In genomic region chr6:116386506-116386905, GRCm38 (mm10) we compare ENCODE assay signal across 18 mouse cellular contexts. TPM values are rescaled to one million over a fixed set of nuclear protein-coding genes. Genes with fewer than 3 reads are reported as not detected.
DNase-seq lines count a peak whose midpoint lies in the region; ATAC-seq and TF ChIP-seq lines count a peak whose summit lies in the region.
"Had no signal": no experiment of that assay in that cellular context is flagged by ENCODE, and none has a peak within 500 bp of the region (broad histone marks: within the 10 kb centered on the region; RNA-seq: fewer than 3 reads in every experiment).

No protein-coding gene starts in this region.

- H3K9me3 ChIP-seq in kidney, postnatal 0 days (replicated peaks; ENCODE audit: low read length), result no peaks in the 10 kb centered on the region
- H3K9me3 ChIP-seq in hindbrain, embryonic 13.5 days, result no peaks in the 10 kb centered on the region
- H3K9me3 ChIP-seq in midbrain, embryonic 15.5 days, result no peaks in the 10 kb centered on the region
- H3K9me3 ChIP-seq: embryonic facial prominence, embryonic 12.5 days; heart, embryonic 15.5 days; liver, embryonic 15.5 days had no signal

- WGBS in kidney, postnatal 0 days, result 59% methylated on average over 3 of the region's 3 CpGs
- WGBS in hindbrain, embryonic 13.5 days, result 26% methylated on average over 3 of the region's 3 CpGs
- 28% methylated on average over 3 of the region's 3 CpGs for WGBS in midbrain, embryonic 15.5 days

- ATAC-seq in kidney, postnatal 0 days (replicated peaks; ENCODE audit: low FRiP score, low read depth), result no peak
- no peak for ATAC-seq in hindbrain, embryonic 13.5 days (ENCODE audit: low FRiP score)
- no peak for ATAC-seq in midbrain, embryonic 15.5 days (replicated peaks)

- H3K36me3 ChIP-seq in kidney, postnatal 0 days (ENCODE audit: insufficient read depth, low read length), result no peaks in the 10 kb centered on the region
- H3K36me3 ChIP-seq in hindbrain, embryonic 13.5 days, result no peaks in the 10 kb centered on the region
- no peaks in the 10 kb centered on the region for H3K36me3 ChIP-seq in midbrain, embryonic 15.5 days (replicated peaks)
- H3K36me3 ChIP-seq: embryonic facial prominence, embryonic 12.5 days; heart, embryonic 15.5 days had no signal

- no peak for TF ChIP-seq CTCF in kidney, postnatal 0 days (IDR thresholded peaks at IDR 0.05; ENCODE audit: low read depth)

- H3K4me3 ChIP-seq in kidney, postnatal 0 days (replicated peaks; ENCODE audit: low read depth, low read length), result no peak overlapping the region
- peak overlapping the region; percentile 23 for H3K4me3 ChIP-seq in hindbrain, embryonic 13.5 days
- no peak overlapping the region for H3K4me3 ChIP-seq in midbrain, embryonic 15.5 days
- H3K4me3 ChIP-seq: embryonic facial prominence, embryonic 12.5 days; erythroblast, embryonic 14.5 days; heart, embryonic 15.5 days; liver, embryonic 15.5 days had no signal

- H3K9ac ChIP-seq in kidney, postnatal 0 days (ENCODE audit: low read depth, low read length), result no peak overlapping the region
- H3K9ac ChIP-seq in hindbrain, embryonic 13.5 days, result peak overlapping the region; percentile 64
- no peak overlapping the region for H3K9ac ChIP-seq in midbrain, embryonic 15.5 days
- H3K9ac ChIP-seq: embryonic facial prominence, embryonic 12.5 days; heart, embryonic 15.5 days; liver, embryonic 15.5 days had no signal

- DNase-seq in kidney, postnatal 0 days (ENCODE audit: low spot score), result no peak
- DNase-seq in kidney, adult 9 months, result no peak
- peak; percentile 58 for DNase-seq in brain, adult 2 months (ENCODE audit: low read depth, low spot score)
- no peak for DNase-seq in frontal cortex, postnatal 25 days (ENCODE audit: low spot score in 2 of 2)
- DNase-seq in B cell, adult 2 months, result no peak
- DNase-seq: adrenal gland, adult 8-10 months; cerebellum, adult 9-10 months; gastrocnemius, postnatal 25 days; right cerebral cortex, postnatal 25 days; thymus, postnatal 36 days had no signal

- H3K4me2 ChIP-seq in kidney, postnatal 0 days (ENCODE audit: low read length), result no peak overlapping the region
- peak overlapping the region; percentile 50 for H3K4me2 ChIP-seq in hindbrain, embryonic 13.5 days
- peak overlapping the region; percentile 39; the same call in 1 of the 2 replicates for H3K4me2 ChIP-seq in midbrain, embryonic 15.5 days
- H3K4me2 ChIP-seq: embryonic facial prominence, embryonic 12.5 days; heart, embryonic 15.5 days had no signal

- H3K4me1 ChIP-seq in kidney, postnatal 0 days (replicated peaks; ENCODE audit: insufficient read depth, low read length), result peaks cover 4% of the 10 kb centered on the region; the same call in 1 of the 2 replicates
- peaks cover 32% of the 10 kb centered on the region for H3K4me1 ChIP-seq in hindbrain, embryonic 13.5 days (replicated peaks)
- H3K4me1 ChIP-seq in midbrain, embryonic 15.5 days, result peaks cover 31% of the 10 kb centered on the region

- H3K27ac ChIP-seq in kidney, postnatal 0 days, result 0 out of 2 replicates have a peak overlapping the region, but pooled peaks have one; percentile 58
- peak overlapping the region; percentile 86 for H3K27ac ChIP-seq in hindbrain, embryonic 13.5 days
- peak overlapping the region; percentile 17; the same call in 1 of the 2 replicates for H3K27ac ChIP-seq in midbrain, embryonic 15.5 days
- H3K27ac ChIP-seq: embryonic facial prominence, embryonic 12.5 days; heart, embryonic 15.5 days; liver, embryonic 15.5 days; macrophage had no signal

- no peaks in the 10 kb centered on the region for H3K27me3 ChIP-seq in kidney, postnatal 0 days (ENCODE audit: insufficient read depth, low read length)
- no peaks in the 10 kb centered on the region for H3K27me3 ChIP-seq in hindbrain, embryonic 13.5 days
- H3K27me3 ChIP-seq in midbrain, embryonic 15.5 days (replicated peaks), result no peaks in the 10 kb centered on the region
- H3K27me3 ChIP-seq: embryonic facial prominence, embryonic 12.5 days; heart, embryonic 15.5 days; liver, embryonic 15.5 days; Patski had no signal

RNA-seq across cellular contexts. Expression of gene March8, which starts 48.7 kb away (rescaled TPM):
- polyA plus RNA-seq in kidney, postnatal 0 days (2015; fragmentation: Nextera tagmentation; extraction: Ambion mirVana), result 36.3 and 37.2 TPM in 2 replicates
- 62.9 and 70.6 TPM in 2 replicates for polyA plus RNA-seq in hindbrain, embryonic 13.5 days (2015; fragmentation: Nextera tagmentation; extraction: Ambion mirVana)
- 74.7 and 82.0 TPM in 2 replicates for polyA plus RNA-seq in midbrain, embryonic 15.5 days (2015; fragmentation: Nextera tagmentation; extraction: Ambion mirVana)

Comparison
In these comparisons a context has a peak if more than half of its experiments do, and no peak if none do; other contexts are left out.
1. H3K27ac ChIP-seq: peak in every context shown above with its lines; median percentile 86 in hindbrain, embryonic 13.5 days; 58 in kidney, postnatal 0 days; 17 in midbrain, embryonic 15.5 days.